Mouse (Mus musculus): ENCODE measurements around the gene Adamtsl1.

DNA sequence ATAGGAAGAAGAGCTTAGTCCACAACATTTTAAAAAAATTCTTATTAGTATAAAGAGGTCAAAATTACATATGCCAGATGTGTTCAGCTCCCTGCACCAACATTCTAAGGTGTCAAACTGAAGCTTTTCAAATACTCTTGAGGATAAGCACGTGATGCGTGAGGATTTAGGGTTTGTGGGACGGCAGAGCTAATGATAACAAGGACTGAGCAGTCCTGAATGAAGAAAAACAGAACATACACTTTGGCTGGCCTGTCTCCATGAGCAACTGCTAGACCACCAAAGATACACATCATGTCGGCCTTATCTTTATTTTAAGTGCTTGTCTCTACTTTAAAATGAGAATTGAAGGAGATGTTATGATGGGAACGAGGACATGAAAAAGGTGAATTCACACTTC is 710.9 kb downstream of the Adamtsl1 start:
- no peak for TF ChIP-seq CTCF (IDR thresholded peaks at IDR 0.05; ENCODE audit: low read depth)
- no peak for TF ChIP-seq EP300 (IDR thresholded peaks at IDR 0.05; ENCODE audit: low read depth)
